Mouse (Mus musculus): ENCODE measurements around the gene Ccdc137. TPM values are rescaled to one million over a fixed set of nuclear protein-coding genes. Genes with fewer than 3 reads are reported as not detected.

Ccdc137 gene
- polyA plus RNA-seq, 1 experiment from 2014 or later: 51.5 TPM

DNA sequence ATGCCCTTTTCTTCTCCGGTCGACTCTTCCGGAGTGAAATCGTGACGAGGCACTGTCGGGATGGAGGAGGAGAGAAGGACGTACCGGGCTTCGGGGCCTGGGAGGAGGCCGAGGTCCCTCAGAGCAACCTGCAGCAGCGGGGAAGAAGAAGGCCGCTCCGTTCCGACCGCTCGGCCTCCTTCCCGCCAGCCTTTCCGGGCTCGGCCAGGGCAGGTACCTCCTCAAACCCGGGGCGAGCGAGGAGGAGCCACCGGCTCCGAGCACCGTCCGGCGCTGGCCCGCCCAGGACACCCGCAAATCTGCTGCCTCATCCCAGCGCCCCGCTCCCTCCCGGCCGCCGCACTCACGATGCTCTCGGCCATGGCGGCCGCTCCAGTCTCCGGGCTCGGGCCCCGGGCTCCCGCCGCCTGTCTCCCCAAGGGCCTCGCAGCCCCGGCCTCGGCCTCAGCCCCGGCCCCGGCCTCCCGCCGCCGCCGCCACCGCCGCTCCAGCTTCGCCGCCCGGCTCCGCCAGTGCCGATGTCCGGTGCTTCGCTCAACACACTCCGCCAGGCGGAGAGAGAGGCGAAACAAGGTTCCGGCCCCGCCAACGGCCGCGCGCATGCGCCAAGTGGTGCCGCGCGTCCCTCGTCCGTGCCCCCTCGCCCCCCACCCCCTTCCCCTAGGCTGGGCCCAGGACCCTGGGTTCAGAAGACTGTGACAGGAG lies 20.6 kb upstream of the Ccdc137 start, which contains the start of gene Nploc4:
Gene Nploc4 (minus strand): TSS at position 557 of the 705 bp plus-strand sequence.
- H3K36me3 ChIP-seq (ENCODE audit: control insufficient read depth, insufficient read depth, low read length): peaks cover 17% of the 10 kb centered on the region
- H3K27ac ChIP-seq (ENCODE audit: low read depth, low read length): peak within 1 kb of the TSS; percentile 62
- peak within 1 kb of the TSS; percentile 90 for H3K9ac ChIP-seq (ENCODE audit: low read depth, low read length)
- no peaks in the 10 kb centered on the region for H3K27me3 ChIP-seq (replicated peaks; ENCODE audit: control insufficient read depth, insufficient read depth, low read length)
- H3K9me3 ChIP-seq (ENCODE audit: control insufficient read depth, low read length): no peaks in the 10 kb centered on the region
- peak within 1 kb of the TSS; percentile 99 for H3K4me3 ChIP-seq (ENCODE audit: low read depth, low read length)
- H3K4me1 ChIP-seq (replicated peaks; ENCODE audit: control insufficient read depth, insufficient read depth, low read length): peaks cover 10% of the 10 kb centered on the region
- WGBS: under 1% methylated on average over 66 of the region's 77 CpGs
- ATAC-seq (replicated peaks; ENCODE audit: low FRiP score) (peak; percentile 87), DNase-seq (ENCODE audit: low spot score) (peak; percentile 90)
- H3K4me2 ChIP-seq: peak within 1 kb of the TSS; percentile 94

- Histone ChIP-seq H3K27ac (ENCODE audit: low read depth, low read length) (peak overlapping the region; percentile 62), H3K36me3 (ENCODE audit: control insufficient read depth, insufficient read depth, low read length) (peaks cover 12% of the 10 kb centered on the region), H3K9ac (ENCODE audit: low read depth, low read length) (peak overlapping the region; percentile 90), H3K4me2 (peak overlapping the region; percentile 94), H3K9me3 (ENCODE audit: control insufficient read depth, low read length) (no peaks in the 10 kb centered on the region), H3K4me3 (ENCODE audit: low read depth, low read length) (peak overlapping the region; percentile 99), H3K27me3 (replicated peaks; ENCODE audit: control insufficient read depth, insufficient read depth, low read length) (no peaks in the 10 kb centered on the region), H3K4me1 (replicated peaks; ENCODE audit: control insufficient read depth, insufficient read depth, low read length) (peaks cover 10% of the 10 kb centered on the region)
- WGBS: 32% methylated on average over 12 of the region's 12 CpGs
- ATAC-seq (replicated peaks; ENCODE audit: low FRiP score) (no peak), DNase-seq (ENCODE audit: low spot score) (no peak)
Measured at GRCm38 (mm10) chr11:120437857-120438385, 20.0 kb upstream of the Ccdc137 start.

GRCm38 (mm10) chr11:120442344-120442743 lies 15.6 kb upstream of the Ccdc137 start, which contains the start of gene Tspan10:
Gene Tspan10 (plus strand): TSS chr11:120442644.
- Histone ChIP-seq H3K4me3 (ENCODE audit: low read depth, low read length) (no peak within 1 kb of the TSS), H3K4me2 (no peak within 1 kb of the TSS), H3K27ac (ENCODE audit: low read depth, low read length) (no peak within 1 kb of the TSS), H3K9me3 (ENCODE audit: control insufficient read depth, low read length) (no peaks in the 10 kb centered on the region), H3K36me3 (ENCODE audit: control insufficient read depth, insufficient read depth, low read length) (no peaks in the 10 kb centered on the region), H3K9ac (ENCODE audit: low read depth, low read length) (no peak within 1 kb of the TSS), H3K27me3 (replicated peaks; ENCODE audit: control insufficient read depth, insufficient read depth, low read length) (no peaks in the 10 kb centered on the region), H3K4me1 (replicated peaks; ENCODE audit: control insufficient read depth, insufficient read depth, low read length) (peaks cover 2% of the 10 kb centered on the region; the same call in 1 of the 2 replicates)
- 83% methylated on average over 3 of the region's 3 CpGs for WGBS
- DNase-seq (ENCODE audit: low spot score): no peak
- no peak for ATAC-seq (replicated peaks; ENCODE audit: low FRiP score)

DNA sequence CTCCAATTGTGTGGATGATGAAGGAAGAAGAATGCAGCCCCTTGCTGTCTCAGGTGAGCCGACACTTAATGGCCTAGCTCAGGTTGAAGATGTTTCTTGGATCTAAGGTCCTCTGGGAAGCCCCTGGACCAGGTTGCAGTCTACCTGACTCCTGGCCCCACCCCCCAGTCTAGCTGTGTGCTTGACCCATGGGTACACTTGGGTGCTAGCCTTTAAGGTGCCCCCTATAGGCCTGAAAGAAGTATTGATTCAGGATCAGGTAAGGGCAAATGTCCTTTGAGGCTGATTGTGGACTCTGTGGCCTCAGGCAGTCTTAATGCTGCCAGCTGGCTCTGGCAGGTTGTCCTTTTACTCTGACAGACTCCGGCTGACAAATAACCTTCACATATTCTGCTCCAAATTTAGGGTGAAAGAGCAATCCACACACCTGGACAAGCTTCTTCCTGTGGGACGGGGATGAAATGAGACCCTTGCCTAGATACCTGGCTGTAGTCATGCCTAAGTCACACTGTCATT lies 15.1 kb upstream of the Ccdc137 start:
- Histone ChIP-seq H3K27ac (ENCODE audit: low read depth, low read length) (no peak overlapping the region), H3K27me3 (replicated peaks; ENCODE audit: control insufficient read depth, insufficient read depth, low read length) (no peaks in the 10 kb centered on the region), H3K4me1 (replicated peaks; ENCODE audit: control insufficient read depth, insufficient read depth, low read length) (peaks cover 2% of the 10 kb centered on the region; the same call in 1 of the 2 replicates), H3K4me3 (ENCODE audit: low read depth, low read length) (no peak overlapping the region), H3K36me3 (ENCODE audit: control insufficient read depth, insufficient read depth, low read length) (no peaks in the 10 kb centered on the region), H3K9me3 (ENCODE audit: control insufficient read depth, low read length) (no peaks in the 10 kb centered on the region), H3K9ac (ENCODE audit: low read depth, low read length) (no peak overlapping the region), H3K4me2 (no peak overlapping the region)
- 84% methylated on average over 3 of the region's 3 CpGs for WGBS
- DNase-seq (ENCODE audit: low spot score) (no peak), ATAC-seq (replicated peaks; ENCODE audit: low FRiP score) (no peak)

DNA sequence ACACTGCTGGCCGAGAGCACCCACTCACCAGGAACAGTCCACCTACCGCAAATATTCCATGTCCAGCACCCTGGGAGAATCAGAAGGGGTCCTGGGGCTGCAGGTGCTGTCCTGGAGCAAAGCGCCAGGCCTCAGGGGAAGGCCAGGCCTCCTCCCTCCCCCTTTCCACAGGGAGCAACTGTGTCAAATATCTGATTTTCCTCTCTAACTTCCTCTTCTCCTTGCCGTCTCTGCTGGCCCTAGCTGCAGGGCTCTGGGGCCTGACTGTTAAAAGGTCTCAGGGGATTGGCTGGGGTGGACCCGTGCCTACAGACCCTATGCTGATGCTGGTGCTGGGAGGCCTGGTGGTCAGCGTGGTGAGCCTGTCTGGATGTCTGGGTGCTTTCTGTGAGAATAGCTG lies 13.8 kb upstream of the Ccdc137 start:
- DNase-seq (ENCODE audit: low spot score) (peak; percentile 19), ATAC-seq (replicated peaks; ENCODE audit: low FRiP score) (no peak)
- Histone ChIP-seq H3K36me3 (ENCODE audit: control insufficient read depth, insufficient read depth, low read length) (no peaks in the 10 kb centered on the region), H3K9ac (ENCODE audit: low read depth, low read length) (no peak overlapping the region), H3K9me3 (ENCODE audit: control insufficient read depth, low read length) (no peaks in the 10 kb centered on the region), H3K4me2 (no peak overlapping the region), H3K27me3 (replicated peaks; ENCODE audit: control insufficient read depth, insufficient read depth, low read length) (no peaks in the 10 kb centered on the region), H3K4me3 (ENCODE audit: low read depth, low read length) (no peak overlapping the region), H3K4me1 (replicated peaks; ENCODE audit: control insufficient read depth, insufficient read depth, low read length) (peaks cover 2% of the 10 kb centered on the region; the same call in 1 of the 2 replicates), H3K27ac (ENCODE audit: low read depth, low read length) (no peak overlapping the region)
- 61% methylated on average over 6 of the region's 6 CpGs for WGBS

- Histone ChIP-seq H3K4me2 (no peak overlapping the region), H3K27me3 (replicated peaks; ENCODE audit: control insufficient read depth, insufficient read depth, low read length) (no peaks in the 10 kb centered on the region), H3K9me3 (ENCODE audit: control insufficient read depth, low read length) (no peaks in the 10 kb centered on the region), H3K4me3 (ENCODE audit: low read depth, low read length) (no peak overlapping the region), H3K4me1 (replicated peaks; ENCODE audit: control insufficient read depth, insufficient read depth, low read length) (peaks cover 2% of the 10 kb centered on the region; the same call in 1 of the 2 replicates), H3K9ac (ENCODE audit: low read depth, low read length) (no peak overlapping the region), H3K27ac (ENCODE audit: low read depth, low read length) (no peak overlapping the region), H3K36me3 (ENCODE audit: control insufficient read depth, insufficient read depth, low read length) (no peaks in the 10 kb centered on the region)
- ATAC-seq (replicated peaks; ENCODE audit: low FRiP score): no peak
- DNase-seq (ENCODE audit: low spot score): no peak
- 50% methylated on average over 3 of the region's 3 CpGs for WGBS
Measured at GRCm38 (mm10) chr11:120445475-120445874, 12.4 kb upstream of the Ccdc137 start.

GRCm38 (mm10) chr11:120447179-120447578 lies 10.7 kb upstream of the Ccdc137 start:
- Histone ChIP-seq H3K27me3 (replicated peaks; ENCODE audit: control insufficient read depth, insufficient read depth, low read length) (no peaks in the 10 kb centered on the region), H3K4me1 (replicated peaks; ENCODE audit: control insufficient read depth, insufficient read depth, low read length) (peaks cover 2% of the 10 kb centered on the region; the same call in 1 of the 2 replicates), H3K4me2 (no peak overlapping the region), H3K27ac (ENCODE audit: low read depth, low read length) (no peak overlapping the region), H3K9ac (ENCODE audit: low read depth, low read length) (no peak overlapping the region), H3K9me3 (ENCODE audit: control insufficient read depth, low read length) (no peaks in the 10 kb centered on the region), H3K36me3 (ENCODE audit: control insufficient read depth, insufficient read depth, low read length) (no peaks in the 10 kb centered on the region), H3K4me3 (ENCODE audit: low read depth, low read length) (no peak overlapping the region)
- ATAC-seq (replicated peaks; ENCODE audit: low FRiP score): no peak
- 78% methylated on average over 7 of the region's 7 CpGs for whole genome bisulfite sequencing
- no peak for DNase-seq (ENCODE audit: low spot score)

DNA sequence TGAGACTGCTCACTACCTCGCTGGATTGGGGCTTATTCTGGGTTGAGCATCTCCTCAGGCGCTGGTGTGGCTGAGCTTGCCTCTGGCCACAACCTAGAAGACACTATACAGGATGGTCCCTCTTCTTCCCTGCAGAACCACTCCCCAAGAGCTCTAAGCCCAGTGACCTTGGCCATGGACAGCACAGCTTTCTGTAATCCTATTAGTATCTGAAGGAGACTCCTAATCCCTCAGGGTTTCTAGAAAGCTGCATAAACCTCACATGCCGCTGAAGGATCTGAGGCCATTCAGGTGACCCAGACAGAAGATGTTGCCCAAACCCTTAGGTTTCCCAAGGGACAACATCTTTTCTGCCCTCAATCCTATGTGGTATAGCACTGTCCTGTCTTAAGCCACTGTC lies 5.7 kb upstream of the Ccdc137 start:
- WGBS: 75% methylated on average over 3 of the region's 3 CpGs
- Histone ChIP-seq H3K9me3 (ENCODE audit: control insufficient read depth, low read length) (no peaks in the 10 kb centered on the region), H3K27ac (ENCODE audit: low read depth, low read length) (no peak overlapping the region), H3K9ac (ENCODE audit: low read depth, low read length) (no peak overlapping the region), H3K4me1 (replicated peaks; ENCODE audit: control insufficient read depth, insufficient read depth, low read length) (peaks cover 6% of the 10 kb centered on the region), H3K27me3 (replicated peaks; ENCODE audit: control insufficient read depth, insufficient read depth, low read length) (no peaks in the 10 kb centered on the region), H3K36me3 (ENCODE audit: control insufficient read depth, insufficient read depth, low read length) (no peaks in the 10 kb centered on the region; the same call in 1 of the 2 replicates), H3K4me2 (no peak overlapping the region), H3K4me3 (ENCODE audit: low read depth, low read length) (no peak overlapping the region)
- no peak for DNase-seq (ENCODE audit: low spot score)
- ATAC-seq (replicated peaks; ENCODE audit: low FRiP score): no peak
